Mouse (Mus musculus): ENCODE data around the gene Pdik1l. TPM values are rescaled to one million over a fixed set of nuclear protein-coding genes. Genes with fewer than 3 reads are reported as not detected.

Gene Pdik1l
- total and polyA plus RNA-seq, 3 experiments = 1.3 to 22.3 (median 14.7) TPM

GRCm38 (mm10) chr4:134237582-134238278 lies 50.0 kb downstream of the Pdik1l start:
- DNase-seq = no peak

- DNase-seq = no peak
Observed at GRCm38 (mm10) chr4:134234876-134235275, 52.8 kb downstream of the Pdik1l start.

- no peak for DNase-seq
Observed at GRCm38 (mm10) chr4:134230431-134230830, 57.3 kb downstream of the Pdik1l start.

- DNase-seq = no peak
Observed at GRCm38 (mm10) chr4:134227194-134227593, 60.5 kb downstream of the Pdik1l start, which contains the start of gene Catsper4. Gene Catsper4 (minus strand): TSS chr4:134227383.

Other genes with a start within 250 kb of the Pdik1l start
- gene Zfp683, start 234.1 kb downstream of the Pdik1l start, total RNA-seq (2021) = under 1 TPM in 1 of 2 experiments, not detected in 1; 0.21 TPM
- gene Zfp683, start 234.1 kb downstream of the Pdik1l start, polyA plus RNA-seq (2012; rRNA removed) = 0.98 and 1.1 TPM in 2 replicates
- gene Crybg2, start 227.1 kb downstream of the Pdik1l start, total RNA-seq (2021) = under 1 TPM; 0.14 to 0.46 TPM
- gene Crybg2, start 227.1 kb downstream of the Pdik1l start, polyA plus RNA-seq (2012; rRNA removed) = 0.12 and 0.21 TPM in 2 replicates
- 10 to 100 TPM; 17.0 to 23.2 TPM for gene Cd52, start 192.8 kb downstream of the Pdik1l start, total RNA-seq (2021)
- 9.5 and 9.7 TPM in 2 replicates for gene Cd52, start 192.8 kb downstream of the Pdik1l start, polyA plus RNA-seq (2012; rRNA removed)
- 1 to 10 TPM; 5.4 to 6.7 TPM for gene Ubxn11, start 185.3 kb downstream of the Pdik1l start, total RNA-seq (2021)
- gene Ubxn11, start 185.3 kb downstream of the Pdik1l start, polyA plus RNA-seq (2012; rRNA removed) = 7.5 and 10.1 TPM in 2 replicates
- gene Sh3bgrl3, start 159.1 kb downstream of the Pdik1l start, total RNA-seq (2021) = 100 to 1,000 TPM in 1 of 2 experiments, 10 to 100 TPM in 1; 99.6 to 109 TPM
- gene Sh3bgrl3, start 159.1 kb downstream of the Pdik1l start, polyA plus RNA-seq (2012; rRNA removed) = 380 and 502 TPM in 2 replicates
- gene Cep85, start 100.8 kb downstream of the Pdik1l start, total RNA-seq (2021) = 10 to 100 TPM; 14.4 to 17.5 TPM
- 27.3 and 36.1 TPM in 2 replicates for gene Cep85, start 100.8 kb downstream of the Pdik1l start, polyA plus RNA-seq (2012; rRNA removed)
- gene Gm7534, start 84.9 kb downstream of the Pdik1l start, total RNA-seq (2021) = not detected
- gene Gm7534, start 84.9 kb downstream of the Pdik1l start, polyA plus RNA-seq (2012; rRNA removed) = not detected in 2 replicates
- not detected for gene Catsper4, start 60.5 kb downstream of the Pdik1l start, total RNA-seq (2021)
- gene Catsper4, start 60.5 kb downstream of the Pdik1l start, polyA plus RNA-seq (2012; rRNA removed) = not detected in 2 replicates
- under 1 TPM; 0.31 to 0.66 TPM for gene Cnksr1, start 49.5 kb downstream of the Pdik1l start, total RNA-seq (2021)
- gene Cnksr1, start 49.5 kb downstream of the Pdik1l start, polyA plus RNA-seq (2012; rRNA removed) = 0.03 and 0.08 TPM in 2 replicates
- gene E130218I03Rik, start 44.2 kb downstream of the Pdik1l start, total RNA-seq (2021) = not detected
- 0.09 TPM in 1 of 2 replicates, not detected in the other for gene E130218I03Rik, start 44.2 kb downstream of the Pdik1l start, polyA plus RNA-seq (2012; rRNA removed)
- 10 to 100 TPM in 1 of 2 experiments, 1 to 10 TPM in 1; 8.3 to 11.0 TPM for gene Zfp593, start 42.3 kb downstream of the Pdik1l start, total RNA-seq (2021)
- gene Zfp593, start 42.3 kb downstream of the Pdik1l start, polyA plus RNA-seq (2012; rRNA removed) = 11.1 and 13.0 TPM in 2 replicates
- not detected for gene Gm30191, start 41.0 kb downstream of the Pdik1l start, total RNA-seq (2021)
- not detected in 2 replicates for gene Gm30191, start 41.0 kb downstream of the Pdik1l start, polyA plus RNA-seq (2012; rRNA removed)
- 1 to 10 TPM; 6.2 to 9.3 TPM for gene Grrp1, start 33.8 kb downstream of the Pdik1l start, total RNA-seq (2021)
- 28.5 and 31.8 TPM in 2 replicates for gene Grrp1, start 33.8 kb downstream of the Pdik1l start, polyA plus RNA-seq (2012; rRNA removed)
- gene Trim63, start 27.2 kb upstream of the Pdik1l start, total RNA-seq (2021) = not detected
- gene Trim63, start 27.2 kb upstream of the Pdik1l start, polyA plus RNA-seq (2012; rRNA removed) = 0.06 and 0.11 TPM in 2 replicates
- 10 to 100 TPM; 21.2 to 60.8 TPM for gene Slc30a2, start 55.3 kb upstream of the Pdik1l start, total RNA-seq (2021)
- gene Slc30a2, start 55.3 kb upstream of the Pdik1l start, polyA plus RNA-seq (2012; rRNA removed) = 33.0 and 56.4 TPM in 2 replicates
- gene Extl1, start 96.0 kb upstream of the Pdik1l start, total RNA-seq (2021) = 1 to 10 TPM; 3.1 to 4.4 TPM
- 4.9 and 5.6 TPM in 2 replicates for gene Extl1, start 96.0 kb upstream of the Pdik1l start, polyA plus RNA-seq (2012; rRNA removed)
- 10 to 100 TPM; 12.1 to 18.7 TPM for gene Pafah2, start 108.4 kb upstream of the Pdik1l start, total RNA-seq (2021)
- 9.1 and 15.1 TPM in 2 replicates for gene Pafah2, start 108.4 kb upstream of the Pdik1l start, polyA plus RNA-seq (2012; rRNA removed)
- 10 to 100 TPM; 28.7 to 31.8 TPM for gene Stmn1, start 180.4 kb upstream of the Pdik1l start, total RNA-seq (2021)
- 1.3 and 2.4 TPM in 2 replicates for gene Stmn1, start 180.4 kb upstream of the Pdik1l start, polyA plus RNA-seq (2012; rRNA removed)
- 10 to 100 TPM; 30.3 to 78.9 TPM for gene Paqr7, start 208.8 kb upstream of the Pdik1l start, total RNA-seq (2021)
- 196 and 204 TPM in 2 replicates for gene Paqr7, start 208.8 kb upstream of the Pdik1l start, polyA plus RNA-seq (2012; rRNA removed)
- gene Aunip, start 223.1 kb upstream of the Pdik1l start, total RNA-seq (2021) = 1 to 10 TPM in 1 of 2 experiments, under 1 TPM in 1; 0.29 to 1.5 TPM
- 0.10 and 0.16 TPM in 2 replicates for gene Aunip, start 223.1 kb upstream of the Pdik1l start, polyA plus RNA-seq (2012; rRNA removed)
- 100 to 1,000 TPM; 124 to 147 TPM for gene Mtfr1l, start 247.5 kb upstream of the Pdik1l start, total RNA-seq (2021)
- 98.8 and 102 TPM in 2 replicates for gene Mtfr1l, start 247.5 kb upstream of the Pdik1l start, polyA plus RNA-seq (2012; rRNA removed)

All from adrenal gland, adult 2 months (tissue).